Mouse (Mus musculus) heart, postnatal 0 days (tissue): ENCODE results near the gene Camk2b. TPM values are rescaled to one million over a fixed set of nuclear protein-coding genes. Genes with fewer than 3 reads are reported as not detected.
A peak's percentile ranks its signal among the peaks of the same experiment; 100 is the strongest.
"Not testable (repeated sequence)": the region's sequence is repeated elsewhere in the genome, so short reads cannot be mapped to it uniquely, and the experiment has no call there.

Experiments used
- ATAC-seq: fragments of 200-750 bp; cut with Nextera tagmentation; 2 replicates; pipeline ENCODE4 v1.8.0; 2017; ENCODE audit warnings: low read depth, moderate number of reproducible peaks, moderate library complexity; ENCODE audit not compliant: insufficient read depth
- DNase-seq: peaks from one replicate; pipeline ENCODE4 v3.0.0-alpha.2; 2016; ENCODE audit warnings: low spot score
- H3K27ac ChIP-seq: fragments of 300-500 bp; sonication (generic); 2 replicates; pipeline ENCODE4 v1.5.1; 2014; ENCODE audit warnings: low read depth, mild to moderate bottlenecking
- H3K27me3 ChIP-seq: fragments of 300-500 bp; sonication (generic); 2 replicates; pipeline ENCODE4 v1.6.1; 2014; ENCODE audit warnings: low read length, mixed read lengths; ENCODE audit not compliant: control insufficient read depth, insufficient read depth
- H3K36me3 ChIP-seq: fragments of 300-500 bp; sonication (generic); replicated peaks from 2 replicates; pipeline ENCODE4 v1.6.1; 2014; ENCODE audit warnings: low read length, mixed read lengths; ENCODE audit not compliant: control insufficient read depth, insufficient read depth
- H3K4me1 ChIP-seq: fragments of 300-500 bp; sonication (generic); 2 replicates; pipeline ENCODE4 v1.6.1; 2014; ENCODE audit warnings: antibody characterized with exemption; ENCODE audit not compliant: control insufficient read depth, insufficient read depth
- H3K4me2 ChIP-seq: fragments of 300-500 bp; sonication (generic); 2 replicates; pipeline ENCODE4 v1.6.1; 2014; ENCODE audit warnings: low read depth, mild to moderate bottlenecking, low read length, moderate library complexity
- H3K4me3 ChIP-seq: fragments of 300-500 bp; sonication (generic); 2 replicates; pipeline ENCODE4 v1.5.1; 2014; ENCODE audit warnings: low read depth, low read length
- H3K9ac ChIP-seq: fragments of 300-500 bp; sonication (generic); replicated peaks from 2 replicates; pipeline ENCODE4 v1.6.1; 2014; ENCODE audit warnings: low read depth, low read length, mixed read lengths
- H3K9me3 ChIP-seq: fragments of 300-500 bp; sonication (generic); replicated peaks from 2 replicates; pipeline ENCODE4 v1.6.1; 2016; ENCODE audit warnings: low read length; ENCODE audit not compliant: control insufficient read depth
- CTCF ChIP-seq: IDR thresholded peaks from 2 replicates; pipeline ENCODE4 v1.5.1; 2016; ENCODE audit warnings: antibody characterized with exemption, control low read depth, low read depth
- EP300 ChIP-seq: IDR thresholded peaks from 2 replicates; pipeline ENCODE4 v1.6.1; 2016; ENCODE audit warnings: antibody characterized with exemption, low read depth
- WGBS: fragments of 180-500 bp; shearing (Covaris S2); extraction: QIAGEN DNeasy Blood & Tissue Kit; methylation state at CpG from one replicate; pipeline ENCODE4 v1.1.7; 2014; 5-methylcytosine and 5-hydroxymethylcytosine counted together
- polyA plus RNA-seq: library from polyadenylated mRNA; unstranded; fragments of >200 nt; fragmentation: Nextera tagmentation; extraction: Ambion mirVana; gene quantifications from 2 replicates; pipeline ENCODE4 v1.2.1, GENCODE M21; 2015
- total RNA-seq: library from RNA; depleted of rRNA; stranded (reverse); fragments of >200 nt; gene quantifications from 2 replicates; pipeline ENCODE4 v1.2.3, GENCODE M21; 2014; ENCODE audit warnings: low replicate concordance

Camk2b gene
- total and polyA plus RNA-seq, 2 experiments from 2014 or later, result 3.4 to 6.3 TPM

GRCm38 (mm10) chr11:6006351-6007009 lies 59.7 kb downstream of the Camk2b start:
- H3K4me3 ChIP-seq, result peak overlapping the region; percentile 50
- H3K9me3 ChIP-seq, ATAC-seq, H3K36me3 ChIP-seq, H3K27ac ChIP-seq, H3K27me3 ChIP-seq, DNase-seq: not testable (repeated sequence)
- H3K4me2 ChIP-seq, result peak overlapping the region; percentile 60
- peak overlapping the region; percentile 55; the same call in 1 of the 2 replicates for H3K9ac ChIP-seq
- peaks cover 23% of the 10 kb centered on the region for H3K4me1 ChIP-seq
- 2% methylated on average over 34 of the region's 44 CpGs for WGBS

- not testable (repeated sequence) for H3K9ac ChIP-seq, DNase-seq, H3K36me3 ChIP-seq, H3K4me2 ChIP-seq, H3K9me3 ChIP-seq, H3K27ac ChIP-seq, H3K4me3 ChIP-seq, ATAC-seq, H3K27me3 ChIP-seq
- 57% methylated on average over 1 of the region's 4 CpGs for WGBS
- H3K4me1 ChIP-seq, result peaks cover 31% of the 10 kb centered on the region
Observed at GRCm38 (mm10) chr11:6005374-6006043, 60.7 kb downstream of the Camk2b start.

- H3K4me2 ChIP-seq, result no peak overlapping the region
- H3K36me3 ChIP-seq, result no peaks in the 10 kb centered on the region
- H3K9ac ChIP-seq, result no peak overlapping the region
- TF ChIP-seq CTCF, result peak; percentile 35
- TF ChIP-seq EP300, result no peak
- H3K4me1 ChIP-seq, result peaks cover 42% of the 10 kb centered on the region
- DNase-seq (no peak), ATAC-seq (no peak)
- no peaks in the 10 kb centered on the region for H3K27me3 ChIP-seq
- H3K4me3 ChIP-seq, result no peak overlapping the region
- no peaks in the 10 kb centered on the region for H3K9me3 ChIP-seq
- H3K27ac ChIP-seq, result peak overlapping the region; percentile 68
- WGBS, result 27% methylated on average over 2 of the region's 2 CpGs
Observed at GRCm38 (mm10) chr11:6003046-6003639, 63.0 kb downstream of the Camk2b start.

- no peak overlapping the region for H3K4me3 ChIP-seq
- peak overlapping the region; percentile 92 for H3K27ac ChIP-seq
- H3K27me3 ChIP-seq, result no peaks in the 10 kb centered on the region
- no peak for TF ChIP-seq EP300
- peaks cover 42% of the 10 kb centered on the region for H3K4me1 ChIP-seq
- 54% methylated on average over 9 of the region's 9 CpGs for WGBS
- H3K36me3 ChIP-seq, result no peaks in the 10 kb centered on the region
- no peaks in the 10 kb centered on the region for H3K9me3 ChIP-seq
- no peak overlapping the region for H3K4me2 ChIP-seq
- no peak for DNase-seq
- no peak overlapping the region for H3K9ac ChIP-seq
- no peak for ATAC-seq
Observed at GRCm38 (mm10) chr11:6001981-6002649, 64.0 kb downstream of the Camk2b start.

- Histone ChIP-seq H3K9ac (no peak overlapping the region), H3K4me3 (no peak overlapping the region)
- TF ChIP-seq EP300, result no peak
- TF ChIP-seq CTCF, result no peak
Observed at GRCm38 (mm10) chr11:6000961-6001682, 65.0 kb downstream of the Camk2b start.

More at GRCm38 (mm10) chr11:6000961-6001682, 65.0 kb downstream of the Camk2b start:
- peak overlapping the region; percentile 6; the same call in 1 of the 2 replicates for H3K4me2 ChIP-seq
- no peaks in the 10 kb centered on the region for H3K9me3 ChIP-seq
- peaks cover 42% of the 10 kb centered on the region for H3K4me1 ChIP-seq
- WGBS, result 52% methylated on average over 14 of the region's 14 CpGs
- H3K27me3 ChIP-seq, result no peaks in the 10 kb centered on the region
- H3K27ac ChIP-seq, result peak overlapping the region; percentile 92
- no peaks in the 10 kb centered on the region for H3K36me3 ChIP-seq
- DNase-seq, result no peak
- ATAC-seq, result no peak
